Mouse (Mus musculus): Measurements from ENCODE around the gene S100a8. TPM values are rescaled to one million over a fixed set of nuclear protein-coding genes. Genes with fewer than 3 reads are reported as not detected.

The S100a8 gene
- polyA plus RNA-seq (2016; fragmentation: Nextera tagmentation; extraction: Ambion mirVana), result 2.3 TPM in 1 of 2 replicates, not detected in the other

- WGBS, result 77% methylated on average over 8 of the region's 8 CpGs
- H3K27me3 ChIP-seq (ENCODE audit: low read depth, poor library complexity, severe bottlenecking), result no peaks in the 10 kb centered on the region
- no peak for DNase-seq (ENCODE audit: low spot score)
- no peaks in the 10 kb centered on the region for H3K9me3 ChIP-seq (replicated peaks)
- H3K4me1 ChIP-seq, result no peaks in the 10 kb centered on the region
- H3K4me3 ChIP-seq, result no peak within 1 kb of the TSS
- H3K36me3 ChIP-seq, result no peaks in the 10 kb centered on the region
- no peak within 1 kb of the TSS for H3K27ac ChIP-seq (replicated peaks)
Observed at GRCm38 (mm10) chr3:90668846-90669245, at the start of gene S100a8. Gene S100a8 (plus strand): TSS chr3:90668978.

GRCm38 (mm10) chr3:90621552-90621951 is 47.2 kb upstream of the S100a8 start:
- no peaks in the 10 kb centered on the region for H3K9me3 ChIP-seq (replicated peaks)
- H3K36me3 ChIP-seq, result no peaks in the 10 kb centered on the region
- no peaks in the 10 kb centered on the region for H3K27me3 ChIP-seq (ENCODE audit: low read depth, poor library complexity, severe bottlenecking)
- H3K4me3 ChIP-seq, result no peak overlapping the region
- no peak overlapping the region for H3K27ac ChIP-seq (replicated peaks)
- peaks cover 23% of the 10 kb centered on the region for H3K4me1 ChIP-seq
- no peak for DNase-seq (ENCODE audit: low spot score)
- WGBS, result 50% methylated on average over 7 of the region's 7 CpGs

GRCm38 (mm10) chr3:90623435-90624071 is 45.2 kb upstream of the S100a8 start:
- Histone ChIP-seq H3K27ac (replicated peaks) (peak overlapping the region; percentile 49), H3K4me3 (no peak overlapping the region), H3K9me3 (replicated peaks) (no peaks in the 10 kb centered on the region), H3K4me1 (peaks cover 23% of the 10 kb centered on the region), H3K36me3 (no peaks in the 10 kb centered on the region), H3K27me3 (ENCODE audit: low read depth, poor library complexity, severe bottlenecking) (no peaks in the 10 kb centered on the region)
- peak; percentile 31 for DNase-seq (ENCODE audit: low spot score)
- 20% methylated on average over 2 of the region's 2 CpGs for WGBS

GRCm38 (mm10) chr3:90625496-90625895 is 43.3 kb upstream of the S100a8 start:
- H3K36me3 ChIP-seq, result no peaks in the 10 kb centered on the region
- no peak overlapping the region for H3K27ac ChIP-seq (replicated peaks)
- peaks cover 23% of the 10 kb centered on the region for H3K4me1 ChIP-seq
- no peaks in the 10 kb centered on the region for H3K27me3 ChIP-seq (ENCODE audit: low read depth, poor library complexity, severe bottlenecking)
- H3K9me3 ChIP-seq (replicated peaks), result no peaks in the 10 kb centered on the region
- WGBS, result 84% methylated on average over 5 of the region's 5 CpGs
- no peak for DNase-seq (ENCODE audit: low spot score)
- no peak overlapping the region for H3K4me3 ChIP-seq

- Histone ChIP-seq H3K27ac (replicated peaks) (peak overlapping the region; percentile 42; the same call in 1 of the 2 replicates), H3K36me3 (no peaks in the 10 kb centered on the region), H3K27me3 (ENCODE audit: low read depth, poor library complexity, severe bottlenecking) (no peaks in the 10 kb centered on the region), H3K4me1 (peaks cover 23% of the 10 kb centered on the region), H3K4me3 (no peak overlapping the region), H3K9me3 (replicated peaks) (no peaks in the 10 kb centered on the region)
- no peak for DNase-seq (ENCODE audit: low spot score)
- WGBS, result 79% methylated on average over 9 of the region's 9 CpGs
Observed at GRCm38 (mm10) chr3:90626266-90627021, 42.3 kb upstream of the S100a8 start.

GRCm38 (mm10) chr3:90627366-90627765 is 41.4 kb upstream of the S100a8 start:
- H3K9me3 ChIP-seq (replicated peaks), result no peaks in the 10 kb centered on the region
- no peak for DNase-seq (ENCODE audit: low spot score)
- WGBS, result 93% methylated on average over 5 of the region's 5 CpGs
- no peaks in the 10 kb centered on the region for H3K36me3 ChIP-seq
- peaks cover 23% of the 10 kb centered on the region for H3K4me1 ChIP-seq
- H3K4me3 ChIP-seq, result no peak overlapping the region
- H3K27ac ChIP-seq (replicated peaks), result no peak overlapping the region
- no peaks in the 10 kb centered on the region for H3K27me3 ChIP-seq (ENCODE audit: low read depth, poor library complexity, severe bottlenecking)

GRCm38 (mm10) chr3:90627807-90628206 is 41.0 kb upstream of the S100a8 start:
- Histone ChIP-seq H3K4me1 (peaks cover 21% of the 10 kb centered on the region), H3K4me3 (no peak overlapping the region), H3K27ac (replicated peaks) (no peak overlapping the region), H3K9me3 (replicated peaks) (no peaks in the 10 kb centered on the region), H3K27me3 (ENCODE audit: low read depth, poor library complexity, severe bottlenecking) (no peaks in the 10 kb centered on the region), H3K36me3 (no peaks in the 10 kb centered on the region)
- no peak for DNase-seq (ENCODE audit: low spot score)
- 60% methylated on average over 4 of the region's 4 CpGs for WGBS

- H3K4me1 ChIP-seq, result peaks cover 7% of the 10 kb centered on the region
- WGBS, result 80% methylated on average over 2 of the region's 2 CpGs
Observed at GRCm38 (mm10) chr3:90629298-90629697, 39.5 kb upstream of the S100a8 start.

GRCm38 (mm10) chr3:90631984-90632383 is 36.8 kb upstream of the S100a8 start:
- Histone ChIP-seq H3K9me3 (replicated peaks) (no peaks in the 10 kb centered on the region), H3K4me1 (no peaks in the 10 kb centered on the region), H3K27ac (replicated peaks) (no peak overlapping the region), H3K4me3 (no peak overlapping the region), H3K27me3 (ENCODE audit: low read depth, poor library complexity, severe bottlenecking) (no peaks in the 10 kb centered on the region), H3K36me3 (no peaks in the 10 kb centered on the region)
- DNase-seq (ENCODE audit: low spot score), result no peak
- 84% methylated on average over 2 of the region's 2 CpGs for WGBS

More at GRCm38 (mm10) chr3:90629298-90629697, 39.5 kb upstream of the S100a8 start:
- no peak for DNase-seq (ENCODE audit: low spot score)
- Histone ChIP-seq H3K27ac (replicated peaks) (no peak overlapping the region), H3K36me3 (no peaks in the 10 kb centered on the region), H3K9me3 (replicated peaks) (no peaks in the 10 kb centered on the region), H3K27me3 (ENCODE audit: low read depth, poor library complexity, severe bottlenecking) (no peaks in the 10 kb centered on the region), H3K4me3 (no peak overlapping the region)

GRCm38 (mm10) chr3:90638511-90639275 is 30.1 kb upstream of the S100a8 start:
- no peaks in the 10 kb centered on the region for H3K9me3 ChIP-seq (replicated peaks)
- WGBS, result 82% methylated on average over 1 of the region's 1 CpGs
- H3K27ac ChIP-seq (replicated peaks), result no peak overlapping the region

GRCm38 (mm10) chr3:90639511-90640154 is 29.1 kb upstream of the S100a8 start:
- DNase-seq (ENCODE audit: low spot score), result peak; percentile 43
- WGBS, result 46% methylated on average over 7 of the region's 7 CpGs

More at GRCm38 (mm10) chr3:90638511-90639275, 30.1 kb upstream of the S100a8 start:
- Histone ChIP-seq H3K36me3 (no peaks in the 10 kb centered on the region), H3K27me3 (ENCODE audit: low read depth, poor library complexity, severe bottlenecking) (no peaks in the 10 kb centered on the region), H3K4me1 (no peaks in the 10 kb centered on the region), H3K4me3 (no peak overlapping the region)
- no peak for DNase-seq (ENCODE audit: low spot score)

GRCm38 (mm10) chr3:90640981-90641380 is 27.8 kb upstream of the S100a8 start:
- no peak for DNase-seq (ENCODE audit: low spot score)
- H3K4me3 ChIP-seq, result no peak overlapping the region
- WGBS, result 85% methylated on average over 7 of the region's 7 CpGs

More at GRCm38 (mm10) chr3:90639511-90640154, 29.1 kb upstream of the S100a8 start:
- Histone ChIP-seq H3K27me3 (ENCODE audit: low read depth, poor library complexity, severe bottlenecking) (no peaks in the 10 kb centered on the region), H3K9me3 (replicated peaks) (no peaks in the 10 kb centered on the region), H3K4me1 (no peaks in the 10 kb centered on the region), H3K4me3 (no peak overlapping the region), H3K27ac (replicated peaks) (no peak overlapping the region), H3K36me3 (no peaks in the 10 kb centered on the region)

More at GRCm38 (mm10) chr3:90640981-90641380, 27.8 kb upstream of the S100a8 start:
- Histone ChIP-seq H3K4me1 (no peaks in the 10 kb centered on the region), H3K9me3 (replicated peaks) (no peaks in the 10 kb centered on the region), H3K36me3 (no peaks in the 10 kb centered on the region), H3K27me3 (ENCODE audit: low read depth, poor library complexity, severe bottlenecking) (no peaks in the 10 kb centered on the region), H3K27ac (replicated peaks) (no peak overlapping the region)

All from midbrain, embryonic 10.5 days (tissue).